Mouse (Mus musculus): Measurements from ENCODE around the gene Smad3. TPM values are rescaled to one million over a fixed set of nuclear protein-coding genes. Genes with fewer than 3 reads are reported as not detected.
A peak's percentile ranks its signal among the peaks of the same experiment; 100 is the strongest.

Smad3 gene
- polyA plus RNA-seq, 1 experiment from 2014 or later = 11.8 TPM

DNA sequence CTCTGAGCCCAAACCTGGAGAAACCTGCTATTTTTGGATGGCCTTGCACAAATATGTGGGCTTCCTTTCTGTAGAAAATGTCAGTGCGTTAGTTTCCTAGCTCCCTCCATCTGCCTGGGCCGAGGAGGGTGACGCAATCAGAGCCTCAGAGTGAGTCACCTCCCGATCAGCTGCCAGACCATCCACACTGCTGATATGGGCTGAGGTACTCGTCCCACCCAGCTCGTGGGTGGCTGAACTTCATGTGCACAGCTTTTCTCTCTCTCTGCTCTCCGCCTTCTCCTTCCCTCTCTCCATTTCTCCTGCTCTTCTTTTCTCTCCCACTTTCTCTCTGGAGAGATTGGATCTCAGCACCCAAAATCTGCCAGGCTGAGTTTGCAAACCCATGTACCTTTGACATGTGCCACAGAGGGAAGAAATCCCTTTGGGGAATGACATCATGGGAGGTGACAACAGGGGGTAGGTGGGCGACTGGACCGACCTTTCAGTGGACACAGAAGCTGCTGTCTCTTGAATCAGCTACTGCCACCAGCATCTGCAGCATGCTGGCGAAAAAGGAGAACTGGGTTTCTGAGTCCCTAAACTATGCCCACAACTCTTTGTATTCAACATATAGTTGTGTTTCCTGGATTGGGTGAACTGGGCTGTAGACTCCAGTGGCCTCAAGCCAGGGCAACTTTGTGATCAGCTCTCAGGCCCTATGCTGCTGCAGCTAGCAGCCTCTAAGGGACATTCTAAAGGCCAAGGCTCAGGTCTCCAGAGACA, 36.1 kb upstream of the Smad3 start:
- H3K9ac ChIP-seq (replicated peaks; ENCODE audit: low read depth) = no peak overlapping the region
- ATAC-seq = peak; percentile 90
- WGBS = 45% methylated on average over 10 of the region's 10 CpGs

DNA sequence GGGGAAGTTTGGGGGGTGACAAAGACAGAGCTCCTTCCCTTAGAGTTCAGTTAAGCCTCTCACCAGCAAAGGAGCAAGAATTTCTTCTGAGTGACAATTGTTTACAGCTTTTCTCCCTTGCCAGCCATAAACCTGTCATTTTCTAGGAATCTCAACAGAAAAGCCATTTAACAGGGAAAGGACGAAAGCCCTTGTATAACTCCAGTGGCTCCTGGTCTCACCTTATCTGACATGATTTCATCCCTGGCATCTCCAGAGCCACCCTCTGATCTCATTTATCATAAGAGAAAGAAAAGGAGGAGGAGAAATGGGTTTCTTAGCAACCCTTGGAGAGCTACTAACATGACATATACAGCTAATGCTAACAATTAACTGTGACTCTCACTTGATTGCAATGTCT, 33.9 kb upstream of the Smad3 start:
- Histone ChIP-seq H3K27me3 (replicated peaks; ENCODE audit: insufficient read depth, low read length) (no peaks in the 10 kb centered on the region), H3K4me1 (ENCODE audit: insufficient read depth, low read depth, low read length) (no peaks in the 10 kb centered on the region), H3K9me3 (ENCODE audit: low read length) (no peaks in the 10 kb centered on the region), H3K27ac (ENCODE audit: low read length) (no peak overlapping the region), H3K36me3 (ENCODE audit: insufficient read depth, low read length) (no peaks in the 10 kb centered on the region), H3K4me2 (replicated peaks; ENCODE audit: low read depth, low read length) (no peak overlapping the region), H3K9ac (replicated peaks; ENCODE audit: low read depth) (no peak overlapping the region), H3K4me3 (ENCODE audit: low read depth, low read length) (no peak overlapping the region)
- TF ChIP-seq CTCF (IDR thresholded peaks at IDR 0.05) (no peak), EP300 (IDR thresholded peaks at IDR 0.05) (no peak)
- DNase-seq (ENCODE audit: low spot score) (no peak), ATAC-seq (no peak)
- WGBS = 59% methylated on average over 1 of the region's 1 CpGs

More for the DNA sequence above, 36.1 kb upstream of the Smad3 start:
- TF ChIP-seq EP300 (IDR thresholded peaks at IDR 0.05) = no peak
- TF ChIP-seq CTCF (IDR thresholded peaks at IDR 0.05) = no peak
- Histone ChIP-seq H3K4me1 (ENCODE audit: insufficient read depth, low read depth, low read length) (no peaks in the 10 kb centered on the region), H3K4me2 (replicated peaks; ENCODE audit: low read depth, low read length) (no peak overlapping the region), H3K27ac (ENCODE audit: low read length) (no peak overlapping the region), H3K4me3 (ENCODE audit: low read depth, low read length) (no peak overlapping the region), H3K27me3 (replicated peaks; ENCODE audit: insufficient read depth, low read length) (no peaks in the 10 kb centered on the region), H3K9me3 (ENCODE audit: low read length) (no peaks in the 10 kb centered on the region), H3K36me3 (ENCODE audit: insufficient read depth, low read length) (no peaks in the 10 kb centered on the region)
- DNase-seq (ENCODE audit: low spot score) = peak; percentile 91

DNA sequence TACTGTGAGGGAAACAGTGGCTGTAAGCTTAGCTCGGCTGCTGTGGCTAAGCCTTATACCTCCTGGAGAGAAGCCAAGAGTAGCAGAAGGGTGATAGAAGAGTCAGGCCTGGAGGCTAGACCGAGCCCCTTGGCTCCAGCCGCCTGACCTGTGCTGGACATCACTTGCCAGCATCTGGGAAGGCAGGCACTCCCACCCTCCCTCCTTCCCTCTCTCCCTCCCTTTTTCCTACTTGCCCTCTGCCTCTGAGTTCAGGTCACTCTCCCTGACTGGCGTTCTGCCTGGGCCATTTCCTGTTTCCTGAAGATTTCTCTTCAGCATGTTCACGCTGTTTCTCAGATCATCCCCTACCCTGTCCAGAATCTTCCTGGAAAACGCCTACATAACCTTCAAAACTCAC, 33.5 kb upstream of the Smad3 start:
- Histone ChIP-seq H3K36me3 (ENCODE audit: insufficient read depth, low read length) (no peaks in the 10 kb centered on the region), H3K27me3 (replicated peaks; ENCODE audit: insufficient read depth, low read length) (no peaks in the 10 kb centered on the region), H3K9ac (replicated peaks; ENCODE audit: low read depth) (no peak overlapping the region), H3K27ac (ENCODE audit: low read length) (no peak overlapping the region), H3K4me2 (replicated peaks; ENCODE audit: low read depth, low read length) (no peak overlapping the region), H3K4me3 (ENCODE audit: low read depth, low read length) (no peak overlapping the region), H3K4me1 (ENCODE audit: insufficient read depth, low read depth, low read length) (no peaks in the 10 kb centered on the region), H3K9me3 (ENCODE audit: low read length) (no peaks in the 10 kb centered on the region)
- TF ChIP-seq CTCF (IDR thresholded peaks at IDR 0.05) (no peak), EP300 (IDR thresholded peaks at IDR 0.05) (no peak)
- DNase-seq (ENCODE audit: low spot score) (peak; percentile 15), ATAC-seq (no peak)
- 18% methylated on average over 6 of the region's 6 CpGs for WGBS

DNA sequence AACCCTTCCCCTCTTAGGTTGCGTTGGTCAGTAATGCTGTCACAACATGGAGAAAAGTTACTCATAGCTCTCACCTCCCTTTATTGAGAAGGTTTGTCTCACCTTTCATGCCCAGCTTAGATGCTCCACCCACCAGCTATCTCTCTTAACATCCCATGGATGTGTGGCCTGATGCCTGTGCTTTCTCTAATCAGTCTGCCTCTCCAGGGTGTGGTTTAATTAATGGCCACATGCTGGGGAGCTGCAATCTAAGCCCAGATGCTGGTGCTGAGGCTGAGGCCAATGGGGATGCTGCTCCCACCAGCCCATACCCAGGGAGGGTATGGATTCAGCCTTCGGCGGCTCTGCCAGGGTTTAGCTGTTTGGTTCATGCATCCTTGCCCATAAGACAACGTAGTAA, 32.4 kb upstream of the Smad3 start:
- no peak for TF ChIP-seq EP300 (IDR thresholded peaks at IDR 0.05)
- TF ChIP-seq CTCF (IDR thresholded peaks at IDR 0.05) = no peak
- Histone ChIP-seq H3K4me2 (replicated peaks; ENCODE audit: low read depth, low read length) (no peak overlapping the region), H3K27me3 (replicated peaks; ENCODE audit: insufficient read depth, low read length) (no peaks in the 10 kb centered on the region), H3K27ac (ENCODE audit: low read length) (no peak overlapping the region), H3K36me3 (ENCODE audit: insufficient read depth, low read length) (no peaks in the 10 kb centered on the region), H3K9ac (replicated peaks; ENCODE audit: low read depth) (no peak overlapping the region), H3K4me1 (ENCODE audit: insufficient read depth, low read depth, low read length) (no peaks in the 10 kb centered on the region), H3K9me3 (ENCODE audit: low read length) (no peaks in the 10 kb centered on the region), H3K4me3 (ENCODE audit: low read depth, low read length) (no peak overlapping the region)
- DNase-seq (ENCODE audit: low spot score) (no peak), ATAC-seq (no peak)
- 98% methylated on average over 4 of the region's 4 CpGs for WGBS

DNA sequence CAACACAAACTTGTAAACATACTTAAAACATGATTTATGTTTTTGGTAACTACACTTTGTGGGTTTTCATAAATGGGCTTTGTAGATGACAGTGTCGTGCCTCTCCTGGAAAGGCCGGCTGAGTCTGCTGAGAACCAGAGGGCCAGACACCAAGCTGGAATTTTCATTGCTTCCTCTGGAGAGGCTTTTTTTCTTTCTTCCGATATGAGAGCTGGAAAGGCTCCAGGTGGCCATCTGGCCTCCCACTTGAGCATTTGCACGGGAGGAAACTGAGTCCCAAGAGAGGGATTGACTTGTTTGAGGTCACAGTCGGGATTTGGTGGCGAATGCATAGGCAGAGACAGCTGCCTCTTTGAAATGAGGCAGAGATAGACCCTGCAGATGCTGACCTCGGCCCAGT, 31.6 kb upstream of the Smad3 start:
- no peak overlapping the region for H3K4me2 ChIP-seq (replicated peaks; ENCODE audit: low read depth, low read length)
- H3K9ac ChIP-seq (replicated peaks; ENCODE audit: low read depth) = no peak overlapping the region
- no peak for DNase-seq (ENCODE audit: low spot score)
- H3K27ac ChIP-seq (ENCODE audit: low read length) = no peak overlapping the region
- H3K36me3 ChIP-seq (ENCODE audit: insufficient read depth, low read length) = no peaks in the 10 kb centered on the region
- no peaks in the 10 kb centered on the region for H3K27me3 ChIP-seq (replicated peaks; ENCODE audit: insufficient read depth, low read length)
- no peaks in the 10 kb centered on the region for H3K9me3 ChIP-seq (ENCODE audit: low read length)
- ATAC-seq = no peak
- H3K4me1 ChIP-seq (ENCODE audit: insufficient read depth, low read depth, low read length) = no peaks in the 10 kb centered on the region
- H3K4me3 ChIP-seq (ENCODE audit: low read depth, low read length) = no peak overlapping the region
- no peak for TF ChIP-seq EP300 (IDR thresholded peaks at IDR 0.05)
- no peak for TF ChIP-seq CTCF (IDR thresholded peaks at IDR 0.05)
- WGBS = 32% methylated on average over 7 of the region's 7 CpGs

DNA sequence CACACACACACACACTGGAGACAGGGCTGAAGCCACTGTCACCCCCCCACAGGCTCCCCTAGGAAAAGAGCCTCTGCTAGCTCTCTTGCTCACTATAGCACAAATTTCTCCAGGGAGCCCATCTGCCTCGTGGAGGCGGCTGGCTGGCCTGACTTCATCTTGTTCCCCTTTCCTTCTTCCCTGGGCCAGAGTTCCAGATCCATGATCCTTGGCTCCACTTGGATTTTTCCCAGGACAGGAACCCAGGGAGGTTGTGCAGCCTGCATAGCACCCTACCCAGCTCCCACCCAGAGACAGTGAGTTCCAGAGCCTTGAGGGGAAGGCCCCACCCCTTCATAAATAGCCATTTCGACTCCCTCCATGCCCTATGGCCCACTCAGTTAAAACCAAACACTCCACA, 29.8 kb upstream of the Smad3 start:
- Histone ChIP-seq H3K4me2 (replicated peaks; ENCODE audit: low read depth, low read length) (no peak overlapping the region), H3K36me3 (ENCODE audit: insufficient read depth, low read length) (no peaks in the 10 kb centered on the region), H3K4me3 (ENCODE audit: low read depth, low read length) (no peak overlapping the region), H3K4me1 (ENCODE audit: insufficient read depth, low read depth, low read length) (no peaks in the 10 kb centered on the region), H3K9ac (replicated peaks; ENCODE audit: low read depth) (no peak overlapping the region), H3K9me3 (ENCODE audit: low read length) (no peaks in the 10 kb centered on the region), H3K27ac (ENCODE audit: low read length) (no peak overlapping the region), H3K27me3 (replicated peaks; ENCODE audit: insufficient read depth, low read length) (no peaks in the 10 kb centered on the region)
- no peak for ATAC-seq
- TF ChIP-seq EP300 (IDR thresholded peaks at IDR 0.05) = no peak
- no peak for TF ChIP-seq CTCF (IDR thresholded peaks at IDR 0.05)
- DNase-seq (ENCODE audit: low spot score) = no peak
- WGBS = 41% methylated on average over 3 of the region's 3 CpGs
